Mouse (Mus musculus) CH12.LX (cell line): ENCODE results near the gene Cenpu. TPM values are rescaled to one million over a fixed set of nuclear protein-coding genes. Genes with fewer than 3 reads are reported as not detected.
A peak's percentile ranks its signal among the peaks of the same experiment; 100 is the strongest.

ENCODE experiments used
- DNase-seq: peaks from one replicate; pipeline ENCODE4 v3.0.0-alpha.2; 2013; ENCODE audit errors: extremely low read depth
- H3K27ac ChIP-seq: 2 replicates; pipeline ENCODE4 v1.5.1; 2012; ENCODE audit warnings: low read depth, mild to moderate bottlenecking, control low read depth, moderate library complexity; ENCODE audit not compliant: insufficient read depth
- H3K27me3 ChIP-seq: replicated peaks from 2 replicates; pipeline ENCODE3; 2012; ENCODE audit warnings: inconsistent platforms
- H3K36me3 ChIP-seq, 2 experiments: replicated peaks in 1 of 2; 2 replicates each; pipeline versions ENCODE3 to v1.6.1; 2012; ENCODE audit warnings: inconsistent platforms in 1 of 2, low read length in 1 of 2, mild to moderate bottlenecking in 1 of 2, mixed read lengths in 1 of 2, moderate library complexity in 1 of 2; ENCODE audit not compliant: control insufficient read depth in 1 of 2, insufficient read depth in 1 of 2
- H3K4me1 ChIP-seq, 2 experiments: 2 replicates each; pipeline ENCODE4 v1.6.1; 2012; ENCODE audit warnings: inconsistent platforms in 1 of 2, moderate library complexity in 1 of 2; ENCODE audit not compliant: insufficient read depth in 2 of 2, control insufficient read depth in 1 of 2
- H3K4me2 ChIP-seq: 2 replicates; pipeline ENCODE4 v1.6.1; 2012; ENCODE audit warnings: low read depth, mild to moderate bottlenecking, control low read depth; ENCODE audit not compliant: poor library complexity, insufficient read depth, severe bottlenecking
- H3K4me3 ChIP-seq, 3 experiments: fragments of 150-350 bp in 1 of 3; sonication (generic) in 1 of 3; replicated peaks in 1 of 3; 2 replicates each; pipeline versions ENCODE3 to v1.5.1; 2011 to 2012; ENCODE audit warnings: low read depth in 2 of 3, low read length in 2 of 3, mild to moderate bottlenecking in 2 of 3, moderate library complexity in 2 of 3, control low read depth in 1 of 3, improper control_type of control experiment in 1 of 3, inconsistent platforms in 1 of 3, mixed read lengths in 1 of 3; ENCODE audit not compliant: poor library complexity in 1 of 3
- H3K79me2 ChIP-seq: replicated peaks from 2 replicates; pipeline ENCODE4 v1.6.1; 2012; ENCODE audit warnings: mild to moderate bottlenecking, moderate library complexity; ENCODE audit not compliant: control insufficient read depth, poor library complexity, insufficient read depth, severe bottlenecking; ENCODE audit errors: extremely low read depth
- H3K9ac ChIP-seq: 2 replicates; pipeline ENCODE4 v1.6.1; 2012; ENCODE audit warnings: low read depth, mild to moderate bottlenecking, control low read depth, moderate library complexity; ENCODE audit not compliant: insufficient read depth
- H3K9me3 ChIP-seq: replicated peaks from 2 replicates; pipeline ENCODE3; 2012; ENCODE audit warnings: low read length, inconsistent platforms, mixed read lengths
- BHLHE40 ChIP-seq: IDR thresholded peaks from 2 replicates; pipeline ENCODE4 v1.6.1; 2011; ENCODE audit warnings: mild to moderate bottlenecking, low read depth, low read length, improper control_type of control experiment
- CHD2 ChIP-seq: IDR thresholded peaks from 2 replicates; pipeline ENCODE4 v1.6.1; 2011; ENCODE audit warnings: low read length, improper control_type of control experiment
- CTCF ChIP-seq, 2 experiments: IDR thresholded peaks in 1 of 2; conservative IDR thresholded peaks in 1 of 2; 2 replicates each; pipeline ENCODE4 v1.5.1; 2011 to 2012; ENCODE audit warnings: low read depth in 2 of 2, low read length in 2 of 2, improper control_type of control experiment in 1 of 2, inconsistent platforms in 1 of 2, mild to moderate bottlenecking in 1 of 2, moderate library complexity in 1 of 2
- ETS1 ChIP-seq: conservative IDR thresholded peaks from 2 replicates; pipeline ENCODE4 v1.6.1; 2012; ENCODE audit warnings: low read depth, mild to moderate bottlenecking, inconsistent platforms, low read length, improper control_type of control experiment, moderate library complexity
- KAT2A ChIP-seq: IDR thresholded peaks from 2 replicates; pipeline ENCODE4 v1.6.1; 2012; ENCODE audit warnings: low read length, improper control_type of control experiment, inconsistent platforms; ENCODE audit not compliant: insufficient replicate concordance
- MAFK ChIP-seq: IDR thresholded peaks from 2 replicates; pipeline ENCODE4 v1.6.1; 2011; ENCODE audit warnings: low read length, improper control_type of control experiment; ENCODE audit not compliant: insufficient replicate concordance
- MAZ ChIP-seq: IDR thresholded peaks from 2 replicates; pipeline ENCODE4 v1.6.1; 2012; ENCODE audit warnings: low read depth, mild to moderate bottlenecking, inconsistent platforms, low read length, improper control_type of control experiment, moderate library complexity
- MEF2A ChIP-seq: IDR thresholded peaks from 2 replicates; pipeline ENCODE4 v1.6.1; 2014; ENCODE audit warnings: low read depth, mild to moderate bottlenecking, inconsistent platforms, low read length, improper control_type of control experiment, borderline replicate concordance
- NELFE ChIP-seq: IDR thresholded peaks from 2 replicates; pipeline ENCODE4 v1.6.1; 2011; ENCODE audit warnings: low read depth, low read length, improper control_type of control experiment
- POLR2A ChIP-seq: IDR thresholded peaks from 2 replicates; pipeline ENCODE4 v1.6.1; 2011; ENCODE audit warnings: low read depth, mild to moderate bottlenecking, improper control_type of control experiment, low read length
- POLR2AphosphoS2 ChIP-seq: IDR thresholded peaks from 2 replicates; pipeline ENCODE4 v1.6.1; 2011; ENCODE audit warnings: low read depth, low read length, improper control_type of control experiment
- RAD21 ChIP-seq: IDR thresholded peaks from 2 replicates; pipeline ENCODE4 v1.6.1; 2011; ENCODE audit warnings: low read depth, mild to moderate bottlenecking, low read length, improper control_type of control experiment, moderate library complexity
- RCOR1 ChIP-seq: conservative IDR thresholded peaks from 2 replicates; pipeline ENCODE4 v1.6.1; 2012; ENCODE audit warnings: low read depth, mild to moderate bottlenecking, inconsistent platforms, low read length, improper control_type of control experiment
- SIN3A ChIP-seq: IDR thresholded peaks from 2 replicates; pipeline ENCODE4 v1.6.1; 2012; ENCODE audit warnings: low read length, improper control_type of control experiment, inconsistent platforms
- TBP ChIP-seq: conservative IDR thresholded peaks from 2 replicates; pipeline ENCODE4 v1.6.1; 2011; ENCODE audit warnings: low read depth, low read length, improper control_type of control experiment
- TCF12 ChIP-seq: IDR thresholded peaks from 2 replicates; pipeline ENCODE4 v1.6.1; 2014; ENCODE audit warnings: low read depth, mild to moderate bottlenecking, inconsistent platforms, low read length, improper control_type of control experiment
- USF1 ChIP-seq: IDR thresholded peaks from 2 replicates; pipeline ENCODE4 v1.6.1; 2014; ENCODE audit warnings: low read depth, mild to moderate bottlenecking, inconsistent platforms, low read length, improper control_type of control experiment
- ZKSCAN1 ChIP-seq: IDR thresholded peaks from 2 replicates; pipeline ENCODE4 v1.6.1; 2012; ENCODE audit warnings: low read depth, inconsistent platforms, low read length, improper control_type of control experiment, borderline replicate concordance
- ZNF384 ChIP-seq: IDR thresholded peaks from 2 replicates; pipeline ENCODE4 v1.6.1; 2012; ENCODE audit warnings: low read depth, low read length, improper control_type of control experiment, inconsistent platforms
- dilution Hi-C: fragments of 300-500 bp; cut with MboI; formaldehyde crosslinking; loops from 2 replicates; pipeline ENCODE4 v1.14.3; 2020; ENCODE audit warnings: low sequenced_read_pairs; ENCODE audit not compliant: extremely low pct_unique_long_range_greater_than_20kb, extremely low pct_ligation_motif_present
- in situ Hi-C: fragments of 300-500 bp; cut with MboI; formaldehyde crosslinking; loops from 3 replicates; pipeline ENCODE4 v1.14.3; 2019; ENCODE audit warnings: low sequenced_read_pairs, low pct_ligation_motif_present, low pct_unique_long_range_greater_than_20kb, mixed read lengths
- polyA plus RNA-seq: library from polyadenylated mRNA; unstranded; fragments of >175 nt; gene quantifications from 2 replicates; pipeline ENCODE4 v1.2.1, GENCODE M21; 2012; ENCODE audit warnings: low read depth; ENCODE audit not compliant: insufficient read length
- total RNA-seq, 2 experiments: library from RNA; depleted of rRNA; stranded (reverse); fragments of 300-350 nt in 1 of 2; fragments of >200 nt in 1 of 2; gene quantifications; 2 replicates each; pipeline ENCODE4 v1.2.3; 2012 to 2014

Cenpu gene
- total and polyA plus RNA-seq, 3 experiments, result 7.8 to 27.7 (median 26.8) TPM

- TF ChIP-seq MEF2A (no peak), BHLHE40 (no peak), ZKSCAN1 (no peak), POLR2A (no peak), RCOR1 (no peak), TBP (no peak), TCF12 (no peak), USF1 (no peak), MAZ (no peak), KAT2A (no peak), POLR2AphosphoS2 (no peak), CHD2 (no peak), ETS1 (no peak), ZNF384 (no peak), SIN3A (no peak), CTCF (conservative IDR thresholded peaks at IDR 0.05 in 1 of 2, IDR thresholded peaks at IDR 0.05 in 1 of 2; ENCODE audit: low read depth in 2 of 2, low read length in 2 of 2) (no peak), RAD21 (no peak)
- in situ Hi-C loops, result no loop called here
- no peaks in the 10 kb centered on the region for H3K27me3 ChIP-seq
- dilution Hi-C loops, result no loop called here
- H3K4me1 ChIP-seq, result peaks cover 13 to 20% of the 10 kb centered on the region in 2 experiments
- peaks cover 18 to 59% of the 10 kb centered on the region in 2 experiments for H3K36me3 ChIP-seq
- H3K9ac ChIP-seq, result no peak overlapping the region
- H3K9me3 ChIP-seq, result no peaks in the 10 kb centered on the region
- H3K4me2 ChIP-seq, result no peak overlapping the region
- no peak overlapping the region for H3K27ac ChIP-seq
- no peaks in the 10 kb centered on the region for H3K79me2 ChIP-seq
- H3K4me3 ChIP-seq, result no peak overlapping the region
- no peak for DNase-seq
Measured at GRCm38 (mm10) chr8:46596530-46596929, 44.7 kb downstream of the Cenpu start.

- H3K36me3 ChIP-seq, result peaks cover 18 to 59% of the 10 kb centered on the region in 2 experiments
- dilution Hi-C loops (no loop called here), in situ Hi-C loops (no loop called here)
- no peaks in the 10 kb centered on the region for H3K79me2 ChIP-seq
- H3K9ac ChIP-seq, result no peak overlapping the region
- H3K4me3 ChIP-seq, result no peak overlapping the region
- no peaks in the 10 kb centered on the region for H3K27me3 ChIP-seq
- H3K4me2 ChIP-seq, result no peak overlapping the region
- TF ChIP-seq MAFK (peak; percentile 74), NELFE (no peak)
- H3K27ac ChIP-seq, result no peak overlapping the region
- no peak for DNase-seq
- H3K4me1 ChIP-seq, result peaks cover 13 to 20% of the 10 kb centered on the region in 2 experiments
- no peaks in the 10 kb centered on the region for H3K9me3 ChIP-seq
Measured at GRCm38 (mm10) chr8:46597411-46597810, 45.6 kb downstream of the Cenpu start.
